Mouse (Mus musculus) limb, embryonic 14.5 days (tissue): ENCODE data around the gene Grip1. TPM values are rescaled to one million over a fixed set of nuclear protein-coding genes. Genes with fewer than 3 reads are reported as not detected.

Source experiments
- ATAC-seq: fragments of 200-750 bp; cut with Nextera tagmentation; 2 replicates; pipeline ENCODE4 v1.8.0; 2017; ENCODE audit warnings: low read depth, moderate number of reproducible peaks, moderate TSS enrichment; ENCODE audit not compliant: low FRiP score
- DNase-seq: peaks from one replicate; pipeline ENCODE4 v3.0.0-alpha.2; 2015; ENCODE audit warnings: low spot score
- H3K27ac ChIP-seq: fragments of 300-500 bp; sonication (generic); replicated peaks from 2 replicates; pipeline ENCODE4 v1.5.1; 2014; ENCODE audit warnings: low read depth, mild to moderate bottlenecking, low read length, moderate library complexity, mixed read lengths
- H3K27me3 ChIP-seq: fragments of 300-500 bp; sonication (generic); 2 replicates; pipeline ENCODE4 v1.6.1; 2014; ENCODE audit warnings: low read length, mixed read lengths; ENCODE audit not compliant: control insufficient read depth, insufficient read depth
- H3K36me3 ChIP-seq: fragments of 300-500 bp; sonication (generic); 2 replicates; pipeline ENCODE4 v1.6.1; 2014; ENCODE audit warnings: mild to moderate bottlenecking, low read length, moderate library complexity, mixed read lengths; ENCODE audit not compliant: control insufficient read depth, insufficient read depth
- H3K4me1 ChIP-seq: fragments of 300-500 bp; sonication (generic); 2 replicates; pipeline ENCODE4 v1.6.1; 2014; ENCODE audit warnings: antibody characterized with exemption, low read length, mixed read lengths; ENCODE audit not compliant: control insufficient read depth, insufficient read depth
- H3K4me2 ChIP-seq: fragments of 300-500 bp; sonication (generic); replicated peaks from 2 replicates; pipeline ENCODE4 v1.6.1; 2014; ENCODE audit warnings: low read depth, mild to moderate bottlenecking, low read length, moderate library complexity; ENCODE audit not compliant: severe bottlenecking
- H3K4me3 ChIP-seq: fragments of 300-500 bp; sonication (generic); replicated peaks from 2 replicates; pipeline ENCODE4 v1.5.1; 2014; ENCODE audit warnings: low read length
- H3K9ac ChIP-seq: fragments of 300-500 bp; sonication (generic); 2 replicates; pipeline ENCODE4 v1.6.1; 2014; ENCODE audit warnings: mild to moderate bottlenecking, low read depth, low read length, moderate library complexity; ENCODE audit not compliant: severe bottlenecking
- H3K9me3 ChIP-seq: fragments of 300-500 bp; sonication (generic); 2 replicates; pipeline ENCODE4 v1.6.1; 2016; ENCODE audit warnings: low read length; ENCODE audit not compliant: control insufficient read depth
- POLR2A ChIP-seq: fragments of 200-500 bp; IDR thresholded peaks from 2 replicates; pipeline ENCODE4 v1.8.0; 2012; ENCODE audit warnings: inconsistent platforms, mild to moderate bottlenecking, moderate library complexity, borderline replicate concordance; ENCODE audit not compliant: insufficient read depth, insufficient read length; ENCODE audit errors: extremely low read depth
- WGBS: fragments of 180-500 bp; shearing (Covaris S2); extraction: QIAGEN DNeasy Blood & Tissue Kit; methylation state at CpG from one replicate; pipeline ENCODE4 v1.1.7; 2014; 5-methylcytosine and 5-hydroxymethylcytosine counted together
- polyA plus RNA-seq, 2 experiments: library from polyadenylated mRNA; depleted of rRNA in 1 of 2; stranded (reverse) in 1 of 2; unstranded in 1 of 2; fragments of >200 nt; fragmentation: Nextera tagmentation in 1 of 2; extraction: Ambion mirVana in 1 of 2; gene quantifications; 2 replicates each; pipeline versions ENCODE4 v1.2.1 to v1.2.3; 2012 to 2014

The Grip1 gene
- polyA plus RNA-seq, 2 experiments = 5.9 to 7.6 TPM

DNA sequence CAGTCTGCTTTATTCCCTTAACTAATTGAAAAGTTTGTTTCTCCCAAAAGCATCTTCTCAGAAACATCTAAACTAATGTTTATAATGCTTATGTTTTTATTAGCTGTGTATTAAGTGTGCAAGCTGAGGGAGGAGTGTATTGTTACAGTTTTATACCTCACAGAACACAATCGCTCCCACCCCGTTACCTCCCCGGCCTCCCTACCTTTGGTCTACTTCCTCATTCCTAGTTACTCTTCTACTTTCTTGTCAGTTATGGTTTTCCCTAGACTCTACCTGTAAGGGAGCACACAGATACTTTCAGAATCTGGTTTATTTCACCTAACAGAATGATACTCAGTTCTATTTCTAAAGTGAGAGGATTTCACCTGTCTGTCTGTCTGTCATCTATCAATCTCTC is 5.7 kb upstream of the Grip1 start:
- 88% methylated on average over 3 of the region's 3 CpGs for WGBS
- H3K9ac ChIP-seq = no peak overlapping the region
- no peak overlapping the region for H3K4me3 ChIP-seq
- no peak overlapping the region for H3K27ac ChIP-seq
- no peaks in the 10 kb centered on the region for H3K36me3 ChIP-seq
- no peak overlapping the region for H3K4me2 ChIP-seq
- H3K9me3 ChIP-seq = no peaks in the 10 kb centered on the region
- no peaks in the 10 kb centered on the region for H3K27me3 ChIP-seq
- no peaks in the 10 kb centered on the region for H3K4me1 ChIP-seq
- no peak for DNase-seq
- no peak for ATAC-seq
- TF ChIP-seq POLR2A = no peak

DNA sequence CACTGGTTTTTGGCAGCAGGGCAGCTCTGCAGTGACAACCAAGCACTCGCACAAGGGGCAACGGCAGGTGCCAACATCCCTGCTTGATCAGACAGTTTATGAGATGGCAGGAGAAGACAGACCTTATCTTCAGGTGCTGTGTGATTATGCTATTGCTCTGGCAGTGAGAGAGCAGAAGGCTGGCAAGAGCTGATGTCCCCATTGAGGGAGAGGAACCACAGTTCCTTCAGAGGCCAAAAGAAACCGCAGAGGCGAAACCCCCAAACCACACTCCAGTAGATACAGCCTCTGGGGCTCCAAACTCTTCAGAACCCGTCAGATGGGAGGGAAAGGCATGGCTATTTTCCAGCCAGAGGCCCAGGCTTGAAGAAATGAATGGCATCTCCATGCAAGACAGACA is 932 bp upstream of the Grip1 start:
- peaks cover 7% of the 10 kb centered on the region; the same call in 1 of the 2 replicates for H3K4me1 ChIP-seq
- no peak for TF ChIP-seq POLR2A
- ATAC-seq (no peak), DNase-seq (no peak)
- no peaks in the 10 kb centered on the region for H3K27me3 ChIP-seq
- no peaks in the 10 kb centered on the region for H3K36me3 ChIP-seq
- H3K4me3 ChIP-seq = peak overlapping the region; percentile 67
- peak overlapping the region; percentile 93 for H3K4me2 ChIP-seq
- no peak overlapping the region; the same call in 1 of the 2 replicates for H3K9ac ChIP-seq
- H3K9me3 ChIP-seq = no peaks in the 10 kb centered on the region
- 48% methylated on average over 5 of the region's 5 CpGs for WGBS
- no peak overlapping the region for H3K27ac ChIP-seq

DNA sequence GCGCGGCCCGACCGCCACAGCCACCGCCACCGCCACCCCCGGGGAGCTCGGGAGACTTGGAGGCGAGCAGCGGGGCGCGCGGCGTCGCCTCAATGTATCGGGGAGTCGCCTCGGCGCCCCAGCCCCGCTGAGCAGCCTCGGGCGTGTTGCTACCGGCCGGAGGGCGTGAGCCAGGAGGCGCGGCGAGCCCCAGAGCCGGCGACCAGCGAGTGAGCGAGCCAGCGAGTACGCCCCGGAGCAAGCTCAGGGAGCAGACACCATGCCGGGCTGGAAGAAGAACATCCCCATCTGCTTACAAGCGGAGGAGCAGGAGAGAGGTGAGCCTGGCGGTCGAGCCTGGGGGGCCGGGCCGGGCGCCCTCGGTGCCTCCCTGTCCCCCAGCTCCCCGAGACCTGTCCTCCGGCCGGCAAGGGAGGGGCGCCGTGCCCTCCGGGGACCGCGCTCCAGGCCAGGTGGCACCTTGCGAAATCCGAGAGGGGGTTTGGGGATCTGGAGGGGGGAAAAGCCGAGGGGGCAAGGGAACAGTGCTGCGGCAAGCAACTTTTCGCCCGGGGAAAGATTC is 557 bp downstream of the Grip1 start:
- TF ChIP-seq POLR2A = no peak
- Histone ChIP-seq H3K36me3 (no peaks in the 10 kb centered on the region), H3K9ac (peak overlapping the region; percentile 81), H3K4me1 (peaks cover 7% of the 10 kb centered on the region; the same call in 1 of the 2 replicates), H3K4me3 (peak overlapping the region; percentile 67), H3K9me3 (no peaks in the 10 kb centered on the region), H3K27ac (peak overlapping the region; percentile 71), H3K27me3 (no peaks in the 10 kb centered on the region), H3K4me2 (peak overlapping the region; percentile 93)
- peak; percentile 64 for ATAC-seq
- WGBS = 2% methylated on average over 23 of the region's 57 CpGs
- no peak for DNase-seq

DNA sequence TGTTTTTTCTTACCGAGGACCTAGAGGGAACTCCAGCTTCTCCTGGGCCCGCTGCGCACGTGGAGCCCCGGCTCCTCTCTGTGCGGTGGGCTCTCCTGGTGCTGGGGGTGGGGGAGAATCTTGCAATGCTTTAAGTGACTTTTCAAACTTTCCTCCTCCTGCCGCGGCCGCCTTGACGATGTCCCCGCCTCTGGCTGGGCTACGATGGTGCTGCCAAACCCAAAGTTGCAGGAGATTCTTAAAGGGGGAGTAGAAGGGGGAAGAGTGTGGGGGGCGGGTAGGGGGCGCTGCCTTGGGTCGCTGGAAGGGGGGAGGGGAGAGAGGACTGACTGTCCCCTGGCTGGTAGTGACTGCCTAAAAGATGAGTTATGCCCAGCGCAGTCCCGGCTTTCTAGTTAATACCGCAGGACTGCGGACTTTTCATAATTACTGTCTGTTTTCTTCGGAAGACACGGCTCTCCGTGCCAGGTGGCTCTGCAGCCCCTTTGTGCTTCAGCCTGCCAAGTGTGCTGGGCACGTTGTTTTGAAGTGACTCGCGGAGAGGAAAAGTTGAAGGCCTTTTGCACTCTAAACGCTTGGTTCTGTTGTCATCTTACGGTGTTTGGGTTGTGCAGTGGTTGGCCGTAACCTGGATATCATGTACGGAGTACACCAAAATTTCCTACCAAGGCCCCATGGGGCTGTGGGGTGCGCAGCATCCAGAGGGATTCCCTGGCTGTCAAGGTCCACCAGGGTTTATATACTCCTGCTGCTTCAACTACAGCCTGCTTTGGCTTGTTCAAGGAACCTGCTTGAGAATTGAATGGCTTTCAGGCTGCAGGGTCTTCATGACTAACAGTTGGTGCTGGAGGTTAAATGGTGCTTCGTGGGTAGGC is 1.3 kb downstream of the Grip1 start:
- H3K27me3 ChIP-seq = no peaks in the 10 kb centered on the region
- H3K27ac ChIP-seq = no peak overlapping the region
- TF ChIP-seq POLR2A = no peak
- WGBS = 1% methylated on average over 25 of the region's 31 CpGs
- ATAC-seq (no peak), DNase-seq (peak; percentile 14)
- no peaks in the 10 kb centered on the region for H3K9me3 ChIP-seq
- peak overlapping the region; percentile 93 for H3K4me2 ChIP-seq
- H3K4me3 ChIP-seq = peak overlapping the region; percentile 67
- peaks cover 7% of the 10 kb centered on the region; the same call in 1 of the 2 replicates for H3K4me1 ChIP-seq
- peak overlapping the region; percentile 81 for H3K9ac ChIP-seq
- H3K36me3 ChIP-seq = no peaks in the 10 kb centered on the region

DNA sequence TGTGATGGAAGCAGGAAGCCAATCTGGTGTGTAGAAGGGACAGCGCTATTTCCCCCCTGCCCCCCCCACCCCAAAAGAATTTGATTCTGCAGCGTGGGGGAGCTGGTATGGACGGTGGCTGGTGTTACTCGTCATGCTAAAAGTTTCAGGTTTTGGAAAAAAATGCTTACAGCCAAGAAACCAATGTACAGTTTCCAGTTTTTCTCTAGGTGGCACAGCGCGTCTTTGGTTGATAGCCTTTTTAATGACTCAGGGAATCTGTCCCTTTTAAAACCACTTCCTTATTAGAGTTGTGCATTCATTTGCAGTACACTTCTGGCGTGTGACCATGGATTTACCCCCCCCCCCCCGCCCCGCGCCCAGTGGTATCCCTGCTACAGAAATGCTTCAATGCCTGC is 1.9 kb downstream of the Grip1 start:
- WGBS = 14% methylated on average over 10 of the region's 10 CpGs
- no peak for TF ChIP-seq POLR2A
- Histone ChIP-seq H3K27ac (no peak overlapping the region), H3K9me3 (no peaks in the 10 kb centered on the region), H3K4me1 (peaks cover 7% of the 10 kb centered on the region; the same call in 1 of the 2 replicates), H3K27me3 (no peaks in the 10 kb centered on the region), H3K4me2 (peak overlapping the region; percentile 93), H3K9ac (peak overlapping the region; percentile 81; the same call in 1 of the 2 replicates), H3K36me3 (no peaks in the 10 kb centered on the region), H3K4me3 (peak overlapping the region; percentile 67)
- no peak for DNase-seq
- no peak for ATAC-seq
